Mouse (Mus musculus): ENCODE results near the gene Tecr.

DNA sequence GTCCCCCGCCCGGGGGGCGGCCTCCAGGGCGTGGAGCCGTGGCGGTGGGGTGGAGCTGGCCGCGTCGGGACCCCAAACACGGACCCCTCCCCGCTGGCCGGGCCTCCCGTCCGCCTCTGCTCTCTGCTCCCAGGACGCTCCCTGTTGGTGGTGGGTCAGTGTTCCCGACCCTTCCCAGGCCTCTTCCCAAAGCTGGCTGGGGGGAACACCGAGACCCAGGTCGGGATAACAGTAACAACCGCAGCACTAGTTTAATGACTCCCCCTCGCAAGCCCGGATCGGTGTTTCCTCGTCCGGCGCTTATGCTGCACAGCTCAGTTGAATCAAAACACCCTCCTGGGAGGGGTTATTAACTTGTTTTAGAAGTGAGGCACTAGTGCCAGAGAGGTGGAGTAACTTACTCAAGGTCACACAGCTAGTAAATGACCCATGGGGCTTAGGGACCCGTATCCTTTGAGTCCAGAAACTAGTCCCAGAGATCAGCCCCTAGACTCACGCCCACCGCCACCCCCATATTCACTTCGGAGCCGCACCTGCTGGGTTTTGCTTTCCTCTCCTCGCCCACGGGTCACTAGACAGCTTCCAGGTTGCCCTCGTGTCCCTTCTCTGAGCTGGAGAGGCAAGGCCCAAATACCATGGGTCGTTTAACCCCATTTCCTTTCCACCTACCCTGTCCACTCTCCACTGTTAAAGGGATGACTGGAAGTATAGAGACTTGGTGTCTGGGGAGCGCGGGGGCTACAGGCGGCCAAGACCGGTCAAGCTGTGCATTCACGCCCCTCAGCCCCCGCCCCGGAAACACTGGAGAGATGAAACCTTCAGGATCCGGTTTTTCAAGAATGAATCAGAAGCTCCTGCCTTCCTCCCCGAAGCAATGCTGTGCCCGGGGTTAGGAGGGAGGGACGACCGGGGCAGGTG is 45.2 kb upstream of the Tecr start:
- no peak for TF ChIP-seq CTCF (IDR thresholded peaks at IDR 0.05; ENCODE audit: low read depth, low read length)
- TF ChIP-seq TAL1 (conservative IDR thresholded peaks at IDR 0.05; ENCODE audit: low read depth, low read length): no peak
- no peak for TF ChIP-seq POLR2AphosphoS5 (IDR thresholded peaks at IDR 0.05; ENCODE audit: insufficient replicate concordance, low read depth, low read length)
- no peak for TF ChIP-seq GATA1 (IDR thresholded peaks at IDR 0.05; ENCODE audit: borderline replicate concordance, low read length)
- no peak for TF ChIP-seq GATA2 (IDR thresholded peaks at IDR 0.05; ENCODE audit: borderline replicate concordance, low read depth, low read length)

Data from G1E (cell line).